Mouse (Mus musculus): ENCODE data around the gene Vat1l. TPM values are rescaled to one million over a fixed set of nuclear protein-coding genes. Genes with fewer than 3 reads are reported as not detected.

Vat1l gene
- polyA plus RNA-seq, 1 experiment from 2014 or later = not detected

GRCm38 (mm10) chr8:114222001-114222400 is 16.6 kb downstream of the Vat1l start:
- no peak overlapping the region for H3K4me3 ChIP-seq (ENCODE audit: low read depth, low read length)
- no peak overlapping the region for H3K4me2 ChIP-seq (ENCODE audit: low read depth, low read length)
- WGBS (ENCODE audit: insufficient replicate concordance) = 80% methylated on average over 2 of the region's 2 CpGs
- no peak overlapping the region for H3K27ac ChIP-seq (ENCODE audit: low read depth)
- TF ChIP-seq EP300 (IDR thresholded peaks at IDR 0.05; ENCODE audit: low read depth) = no peak
- TF ChIP-seq CTCF (IDR thresholded peaks at IDR 0.05; ENCODE audit: low read depth) = no peak
- DNase-seq (no peak), ATAC-seq (no peak)
- H3K27me3 ChIP-seq (ENCODE audit: insufficient read depth, low read length) = no peaks in the 10 kb centered on the region
- no peaks in the 10 kb centered on the region for H3K36me3 ChIP-seq (replicated peaks; ENCODE audit: insufficient read depth, low read length)
- H3K9me3 ChIP-seq (ENCODE audit: low read length) = no peaks in the 10 kb centered on the region
- H3K9ac ChIP-seq (replicated peaks) = no peak overlapping the region
- no peaks in the 10 kb centered on the region for H3K4me1 ChIP-seq (ENCODE audit: insufficient read depth)

DNA sequence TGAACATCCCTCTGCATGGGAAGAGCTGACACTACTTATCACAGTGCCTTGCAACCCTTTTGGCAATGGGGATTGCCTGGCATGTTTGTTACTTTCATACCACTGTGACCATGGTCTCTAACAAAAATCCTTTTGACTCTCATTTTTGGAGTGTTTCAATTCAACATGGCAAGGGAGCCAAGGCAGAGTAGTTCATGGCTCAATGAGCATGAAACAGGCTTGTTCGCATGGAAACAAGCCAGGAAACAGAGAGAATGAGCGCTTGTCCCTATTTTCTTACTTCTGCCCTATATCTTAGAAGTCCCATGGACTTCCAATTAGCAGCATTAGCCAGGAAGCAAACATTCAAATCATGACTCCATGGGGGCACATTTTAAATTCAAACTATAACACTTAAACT is 18.6 kb downstream of the Vat1l start:
- WGBS (ENCODE audit: insufficient replicate concordance) = 82% methylated on average over 2 of the region's 2 CpGs
- Histone ChIP-seq H3K36me3 (replicated peaks; ENCODE audit: insufficient read depth, low read length) (no peaks in the 10 kb centered on the region), H3K9ac (replicated peaks) (no peak overlapping the region), H3K4me2 (ENCODE audit: low read depth, low read length) (no peak overlapping the region), H3K4me1 (ENCODE audit: insufficient read depth) (no peaks in the 10 kb centered on the region), H3K4me3 (ENCODE audit: low read depth, low read length) (no peak overlapping the region), H3K27ac (ENCODE audit: low read depth) (no peak overlapping the region), H3K27me3 (ENCODE audit: insufficient read depth, low read length) (no peaks in the 10 kb centered on the region), H3K9me3 (ENCODE audit: low read length) (no peaks in the 10 kb centered on the region)
- TF ChIP-seq EP300 (IDR thresholded peaks at IDR 0.05; ENCODE audit: low read depth) (no peak), CTCF (IDR thresholded peaks at IDR 0.05; ENCODE audit: low read depth) (no peak)
- ATAC-seq = no peak
- DNase-seq = no peak

DNA sequence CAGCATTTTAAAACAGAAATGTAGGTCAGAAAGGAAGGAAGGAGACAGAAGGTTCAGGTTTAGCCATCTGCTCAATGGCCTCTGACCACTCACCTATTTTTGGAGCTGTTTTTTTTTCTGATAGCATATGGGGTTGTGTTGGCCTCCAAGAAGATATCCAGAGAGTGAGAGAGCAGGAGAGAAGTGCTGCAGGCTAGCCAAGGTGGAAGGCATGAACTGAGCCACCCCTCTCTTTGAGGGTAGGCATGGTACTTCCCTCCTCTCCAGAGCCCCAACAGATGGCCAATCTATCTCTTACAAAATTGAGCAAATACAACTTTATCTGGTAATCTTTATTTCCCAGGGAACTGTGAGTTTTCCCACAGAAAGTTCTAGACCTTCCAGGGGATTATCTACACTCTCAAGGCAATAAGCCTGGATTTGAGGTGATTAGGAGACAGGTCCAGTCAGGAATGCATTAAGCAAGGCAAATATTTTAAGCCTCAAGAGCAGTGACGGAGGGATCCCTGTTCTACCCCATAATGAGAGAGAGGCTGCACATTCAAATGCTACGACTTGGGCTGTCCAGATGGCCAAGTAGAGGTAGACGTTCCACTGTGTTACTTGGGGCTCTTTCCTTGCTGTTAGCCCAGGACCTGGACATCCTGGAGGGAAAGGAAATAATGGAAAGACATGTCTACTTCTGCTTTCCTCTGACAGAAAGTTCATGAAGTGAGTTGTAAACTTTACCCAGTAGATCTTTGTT is 46.1 kb downstream of the Vat1l start:
- ATAC-seq = no peak
- no peaks in the 10 kb centered on the region for H3K36me3 ChIP-seq (replicated peaks; ENCODE audit: insufficient read depth, low read length)
- H3K4me2 ChIP-seq (ENCODE audit: low read depth, low read length) = no peak overlapping the region
- DNase-seq = no peak
- H3K4me1 ChIP-seq (ENCODE audit: insufficient read depth) = no peaks in the 10 kb centered on the region
- H3K27ac ChIP-seq (ENCODE audit: low read depth) = no peak overlapping the region
- H3K9ac ChIP-seq (replicated peaks) = no peak overlapping the region
- WGBS (ENCODE audit: insufficient replicate concordance) = 75% methylated on average over 3 of the region's 3 CpGs
- no peak overlapping the region for H3K4me3 ChIP-seq (ENCODE audit: low read depth, low read length)
- H3K9me3 ChIP-seq (ENCODE audit: low read length) = no peaks in the 10 kb centered on the region
- TF ChIP-seq EP300 (IDR thresholded peaks at IDR 0.05; ENCODE audit: low read depth) (no peak), CTCF (IDR thresholded peaks at IDR 0.05; ENCODE audit: low read depth) (no peak)
- H3K27me3 ChIP-seq (ENCODE audit: insufficient read depth, low read length) = no peaks in the 10 kb centered on the region

DNA sequence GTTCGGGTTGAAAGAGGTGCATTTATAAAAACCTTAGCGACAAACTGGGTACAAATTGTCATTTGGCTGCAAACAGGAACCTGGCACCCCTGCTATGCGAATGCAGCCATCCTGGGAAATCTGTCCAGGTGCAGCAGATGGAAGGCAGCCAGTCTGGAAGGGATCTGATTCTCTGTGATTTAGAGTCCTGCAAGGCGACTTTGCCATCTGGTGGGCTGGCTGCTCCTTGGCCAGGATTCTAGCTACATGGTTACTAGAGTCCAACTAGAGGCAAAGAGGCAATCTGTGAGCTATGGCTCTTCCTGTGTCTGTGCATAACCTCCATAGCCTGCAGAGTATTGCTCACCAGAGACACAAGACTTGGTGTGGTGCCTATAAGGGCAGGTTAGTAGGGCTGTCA is 53.3 kb downstream of the Vat1l start:
- Histone ChIP-seq H3K4me3 (ENCODE audit: low read depth, low read length) (no peak overlapping the region), H3K4me1 (ENCODE audit: insufficient read depth) (no peaks in the 10 kb centered on the region), H3K9ac (replicated peaks) (no peak overlapping the region), H3K36me3 (replicated peaks; ENCODE audit: insufficient read depth, low read length) (no peaks in the 10 kb centered on the region), H3K27me3 (ENCODE audit: insufficient read depth, low read length) (no peaks in the 10 kb centered on the region), H3K4me2 (ENCODE audit: low read depth, low read length) (no peak overlapping the region), H3K27ac (ENCODE audit: low read depth) (no peak overlapping the region), H3K9me3 (ENCODE audit: low read length) (no peaks in the 10 kb centered on the region)
- 73% methylated on average over 4 of the region's 4 CpGs for WGBS (ENCODE audit: insufficient replicate concordance)
- DNase-seq = no peak
- ATAC-seq = no peak
- TF ChIP-seq CTCF (IDR thresholded peaks at IDR 0.05; ENCODE audit: low read depth) (no peak), EP300 (IDR thresholded peaks at IDR 0.05; ENCODE audit: low read depth) (no peak)

GRCm38 (mm10) chr8:114259713-114260355 is 54.4 kb downstream of the Vat1l start:
- no peaks in the 10 kb centered on the region for H3K9me3 ChIP-seq (ENCODE audit: low read length)
- no peak overlapping the region for H3K4me3 ChIP-seq (ENCODE audit: low read depth, low read length)
- H3K9ac ChIP-seq (replicated peaks) = no peak overlapping the region
- H3K36me3 ChIP-seq (replicated peaks; ENCODE audit: insufficient read depth, low read length) = no peaks in the 10 kb centered on the region
- TF ChIP-seq EP300 (IDR thresholded peaks at IDR 0.05; ENCODE audit: low read depth) (no peak), CTCF (IDR thresholded peaks at IDR 0.05; ENCODE audit: low read depth) (no peak)
- H3K4me2 ChIP-seq (ENCODE audit: low read depth, low read length) = no peak overlapping the region
- H3K4me1 ChIP-seq (ENCODE audit: insufficient read depth) = no peaks in the 10 kb centered on the region
- no peak for DNase-seq
- 74% methylated on average over 5 of the region's 5 CpGs for WGBS (ENCODE audit: insufficient replicate concordance)
- H3K27ac ChIP-seq (ENCODE audit: low read depth) = no peak overlapping the region
- no peaks in the 10 kb centered on the region for H3K27me3 ChIP-seq (ENCODE audit: insufficient read depth, low read length)
- ATAC-seq = no peak

DNA sequence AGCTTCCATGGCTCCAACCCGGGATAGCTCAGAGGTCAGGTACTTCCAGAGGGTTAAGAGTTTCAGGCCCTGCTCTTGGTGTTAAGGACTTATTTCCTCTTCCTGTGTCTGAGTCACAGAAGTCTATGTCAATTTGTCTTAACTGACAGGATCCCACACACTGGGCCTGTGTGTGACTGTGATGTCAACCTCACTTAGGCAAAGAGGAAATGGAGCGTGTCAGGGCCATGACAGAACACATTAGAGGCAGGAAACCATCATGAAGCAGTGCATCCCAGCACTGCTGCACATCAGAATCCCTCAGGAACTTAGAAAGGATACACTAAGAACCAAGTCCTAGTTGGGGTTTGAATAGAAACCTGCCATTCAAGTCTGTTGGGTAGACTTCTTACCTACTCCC is 56.9 kb downstream of the Vat1l start:
- no peak overlapping the region for H3K9ac ChIP-seq (replicated peaks)
- no peaks in the 10 kb centered on the region for H3K27me3 ChIP-seq (ENCODE audit: insufficient read depth, low read length)
- H3K36me3 ChIP-seq (replicated peaks; ENCODE audit: insufficient read depth, low read length) = no peaks in the 10 kb centered on the region
- TF ChIP-seq CTCF (IDR thresholded peaks at IDR 0.05; ENCODE audit: low read depth) (no peak), EP300 (IDR thresholded peaks at IDR 0.05; ENCODE audit: low read depth) (no peak)
- H3K9me3 ChIP-seq (ENCODE audit: low read length) = no peaks in the 10 kb centered on the region
- H3K4me3 ChIP-seq (ENCODE audit: low read depth, low read length) = no peak overlapping the region
- no peak for DNase-seq
- H3K4me1 ChIP-seq (ENCODE audit: insufficient read depth) = no peaks in the 10 kb centered on the region
- H3K4me2 ChIP-seq (ENCODE audit: low read depth, low read length) = no peak overlapping the region
- 21% methylated on average over 2 of the region's 2 CpGs for WGBS (ENCODE audit: insufficient replicate concordance)
- ATAC-seq = no peak
- no peak overlapping the region for H3K27ac ChIP-seq (ENCODE audit: low read depth)

Measured in liver, postnatal 0 days (tissue).